Mouse (Mus musculus) adrenal gland, postnatal 14 days (tissue): ENCODE results near the gene Aco2. TPM values are rescaled to one million over a fixed set of nuclear protein-coding genes. Genes with fewer than 3 reads are reported as not detected.

Source experiments
- DNase-seq: peaks from one replicate; pipeline ENCODE4 v3.0.0; 2021; ENCODE audit warnings: mixed read lengths
- total RNA-seq: library from RNA; stranded (reverse); gene quantifications from 2 replicates; pipeline ENCODE4 v1.2.3, GENCODE M21; 2021

Aco2 gene
- total RNA-seq, 1 experiment from 2014 or later, result 2,377 TPM

GRCm38 (mm10) chr15:81845033-81845625, 27.0 kb upstream of the Aco2 start:
- DNase-seq, result peak; percentile 50

GRCm38 (mm10) chr15:81845724-81846123, 26.4 kb upstream of the Aco2 start:
- peak; percentile 94 for DNase-seq

- peak; percentile 36 for DNase-seq
Measured at GRCm38 (mm10) chr15:81846755-81847154, 25.4 kb upstream of the Aco2 start.

GRCm38 (mm10) chr15:81847161-81847560, 24.9 kb upstream of the Aco2 start:
- DNase-seq, result no peak

- DNase-seq, result no peak
Measured at GRCm38 (mm10) chr15:81847861-81848260, 24.2 kb upstream of the Aco2 start.

- DNase-seq, result peak; percentile 77
Measured at GRCm38 (mm10) chr15:81848301-81848700, 23.8 kb upstream of the Aco2 start.

- peak; percentile 22 for DNase-seq
Measured at GRCm38 (mm10) chr15:81849104-81849503, 23.0 kb upstream of the Aco2 start.

GRCm38 (mm10) chr15:81850718-81851117, 21.4 kb upstream of the Aco2 start:
- no peak for DNase-seq

- no peak for DNase-seq
Measured at GRCm38 (mm10) chr15:81851375-81851774, 20.7 kb upstream of the Aco2 start.

- DNase-seq, result peak; percentile 72
Measured at GRCm38 (mm10) chr15:81852411-81853000, 19.6 kb upstream of the Aco2 start.

- DNase-seq, result peak; percentile 69
Measured at GRCm38 (mm10) chr15:81853081-81853480, 19.0 kb upstream of the Aco2 start.

- DNase-seq, result peak; percentile 93
Measured at GRCm38 (mm10) chr15:81856030-81856790, 15.9 kb upstream of the Aco2 start.

- peak; percentile 60 for DNase-seq
Measured at GRCm38 (mm10) chr15:81856938-81857723, 15.0 kb upstream of the Aco2 start.

GRCm38 (mm10) chr15:81857724-81858116, 14.4 kb upstream of the Aco2 start:
- peak; percentile 66 for DNase-seq

- peak; percentile 96 for DNase-seq
Measured at GRCm38 (mm10) chr15:81858138-81858516, 14.0 kb upstream of the Aco2 start.

- DNase-seq, result peak; percentile 74
Measured at GRCm38 (mm10) chr15:81858517-81859329, 13.4 kb upstream of the Aco2 start, which contains the start of gene Tob2. Gene Tob2, minus strand, starts transcription at chr15:81858796.

- DNase-seq, result peak; percentile 88
Measured at GRCm38 (mm10) chr15:81859330-81860255, 12.5 kb upstream of the Aco2 start.

- DNase-seq, result peak; percentile 50
Measured at GRCm38 (mm10) chr15:81860471-81861135, 11.5 kb upstream of the Aco2 start.

- no peak for DNase-seq
Measured at GRCm38 (mm10) chr15:81864238-81864637, 7.9 kb upstream of the Aco2 start.

GRCm38 (mm10) chr15:81869985-81870384, 2.1 kb upstream of the Aco2 start:
- no peak for DNase-seq
